Mouse (Mus musculus): ENCODE measurements around the gene Pdzrn3.

DNA sequence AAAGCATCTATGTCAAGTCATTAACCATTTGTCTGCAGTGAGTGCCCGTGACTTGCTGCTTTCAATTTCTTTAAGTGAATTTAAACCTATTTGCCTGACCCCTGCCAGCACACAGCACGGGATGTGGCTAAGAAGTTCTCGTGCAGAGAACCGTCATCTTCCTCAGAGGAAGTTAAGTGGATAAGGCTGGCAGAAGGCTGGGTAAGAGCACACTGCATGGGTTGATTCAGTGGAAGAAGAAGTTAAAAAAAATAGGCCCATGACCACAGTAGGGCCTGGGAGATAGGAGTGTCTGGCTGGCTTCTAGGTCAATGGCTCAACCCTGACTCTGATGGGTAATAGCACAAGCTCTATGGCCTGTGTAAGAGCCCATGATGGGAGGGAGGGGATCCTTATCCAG, 131.6 kb downstream of the Pdzrn3 start:
- TF ChIP-seq CTCF (IDR thresholded peaks at IDR 0.05; ENCODE audit: low read depth) (no peak), EP300 (IDR thresholded peaks at IDR 0.05; ENCODE audit: low read depth) (no peak)

Data from liver, embryonic 14.5 days (tissue).